Mouse (Mus musculus): Measurements from ENCODE around the gene Fat4.

DNA sequence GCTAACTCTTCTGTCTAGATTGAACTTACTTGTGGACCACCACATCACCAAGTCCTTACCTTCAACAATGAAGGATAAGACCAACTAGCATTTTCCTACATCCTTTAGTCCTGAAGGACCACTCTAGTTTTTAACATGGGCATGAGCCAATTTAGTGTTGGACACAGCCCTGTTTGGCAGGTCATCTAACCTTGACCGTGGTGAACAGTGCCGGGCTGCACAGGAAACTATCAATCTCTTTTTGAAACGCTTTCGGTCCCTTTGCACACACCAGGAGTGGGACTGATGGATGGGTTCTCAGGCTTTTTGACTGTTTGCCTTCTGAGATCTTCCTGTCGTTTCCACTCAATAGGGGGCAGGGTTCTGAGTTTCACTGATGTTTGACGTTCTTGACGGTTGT is 61.0 kb downstream of the Fat4 start:
- TF ChIP-seq CTCF (IDR thresholded peaks at IDR 0.05) (no peak), EP300 (IDR thresholded peaks at IDR 0.05) (no peak)
